Mouse (Mus musculus) erythroblast, embryonic 14.5 days (primary cell): ENCODE data around the gene Frs2.

Source experiments
- GATA1 ChIP-seq: IDR thresholded peaks from 2 replicates; pipeline ENCODE4 v1.6.1; 2012; ENCODE audit warnings: low read length, inconsistent platforms, mixed read lengths
- TAL1 ChIP-seq: IDR thresholded peaks from 3 replicates; pipeline ENCODE4 v1.6.1; 2012; ENCODE audit warnings: low read length, inconsistent platforms, mixed read lengths

GRCm38 (mm10) chr10:117119531-117119930 lies 28.8 kb downstream of the Frs2 start:
- TF ChIP-seq GATA1 (no peak), TAL1 (no peak)
